Comparison of ENCODE assay signal across 19 mouse cellular contexts in the genomic region with DNA sequence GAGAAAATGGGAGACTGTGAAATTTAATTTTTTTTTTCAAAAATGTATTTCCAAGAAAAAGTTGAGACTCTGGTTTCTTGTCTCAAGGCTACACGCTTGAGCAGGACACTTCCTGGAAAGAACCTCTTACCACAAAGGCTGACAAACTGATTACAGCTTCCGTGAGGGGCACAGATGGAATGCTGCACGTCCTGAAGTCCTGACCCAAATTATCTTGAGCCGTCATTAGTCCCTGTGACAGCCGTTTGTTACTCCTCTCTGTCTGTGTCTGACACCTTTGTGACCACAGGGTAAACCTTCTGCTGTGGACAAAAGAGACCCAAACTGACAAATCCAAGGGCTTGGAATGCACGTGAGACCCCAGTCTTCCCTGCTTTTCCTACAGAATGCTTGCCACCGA.
A peak's percentile ranks its signal among the peaks of the same experiment; 100 is the strongest.
DNase-seq lines count a peak whose midpoint lies in the region; ATAC-seq and TF ChIP-seq lines count a peak whose summit lies in the region.
"Had no signal": no experiment of that assay in that cellular context is flagged by ENCODE, and none has a peak within 500 bp of the region (broad histone marks: within the 10 kb centered on the region; RNA-seq: fewer than 3 reads in every experiment).

No protein-coding gene starts in this region.

- no peaks in the 10 kb centered on the region for H3K36me3 ChIP-seq in forebrain, embryonic 14.5 days (ENCODE audit: control insufficient read depth, insufficient read depth, low read length)
- no peaks in the 10 kb centered on the region for H3K36me3 ChIP-seq in forebrain, embryonic 12.5 days (replicated peaks)
- H3K36me3 ChIP-seq: hindbrain, embryonic 13.5 days had no signal

- H3K4me1 ChIP-seq in forebrain, embryonic 14.5 days (ENCODE audit: control insufficient read depth, insufficient read depth, low read length), result peaks cover 16% of the 10 kb centered on the region
- peaks cover 15% of the 10 kb centered on the region for H3K4me1 ChIP-seq in forebrain, embryonic 12.5 days
- H3K4me1 ChIP-seq in lung, adult 2 months (ENCODE audit: control insufficient read depth, insufficient read depth, low read length), result no peaks in the 10 kb centered on the region

- WGBS in forebrain, embryonic 14.5 days, result 27% methylated on average over 7 of the region's 7 CpGs
- WGBS in forebrain, embryonic 12.5 days, result 35% methylated on average over 7 of the region's 7 CpGs
- WGBS in lung, adult 2 months, result 46% methylated on average over 7 of the region's 7 CpGs

- no peak for TF ChIP-seq POLR2A in brain, embryonic 14.5 days (IDR thresholded peaks at IDR 0.05; ENCODE audit: borderline replicate concordance, extremely low read depth, insufficient read depth, insufficient read length, poor library complexity, severe bottlenecking)
- no peak for TF ChIP-seq POLR2A in lung, adult 2 months (IDR thresholded peaks at IDR 0.05; ENCODE audit: borderline replicate concordance, extremely low read depth, low read depth, low read length)

- 0 out of 2 replicates have a peak overlapping the region, but pooled peaks have one; percentile 29 for H3K27ac ChIP-seq in forebrain, embryonic 14.5 days (ENCODE audit: low read depth, low read length)
- H3K27ac ChIP-seq in forebrain, embryonic 12.5 days, result no peak overlapping the region
- H3K27ac ChIP-seq: hindbrain, embryonic 13.5 days; stomach, postnatal 0 days had no signal

- peak overlapping the region; percentile 33; the same call in 1 of the 2 replicates for H3K9ac ChIP-seq in forebrain, embryonic 14.5 days (ENCODE audit: low read length)
- no peak overlapping the region for H3K9ac ChIP-seq in forebrain, embryonic 12.5 days
- H3K9ac ChIP-seq: hindbrain, embryonic 13.5 days had no signal

- ATAC-seq in forebrain, embryonic 14.5 days, result peak; percentile 62; the same call in 1 of the 2 replicates
- ATAC-seq in forebrain, embryonic 12.5 days (ENCODE audit: low FRiP score), result no peak
- ATAC-seq in megakaryocyte progenitor cell, adult 5-6 weeks (replicated peaks; ENCODE audit: poor library complexity), result peak; percentile 55
- ATAC-seq: midbrain, embryonic 16.5 days had no signal

- no peak for TF ChIP-seq CTCF in brain, embryonic 14.5 days (IDR thresholded peaks at IDR 0.05; ENCODE audit: borderline replicate concordance, extremely low read depth, insufficient read depth, insufficient read length)
- no peak for TF ChIP-seq CTCF in lung, adult 2 months (IDR thresholded peaks at IDR 0.05; ENCODE audit: insufficient read depth, low read length)

- no peak overlapping the region for H3K4me2 ChIP-seq in forebrain, embryonic 14.5 days (ENCODE audit: low read length)
- no peak overlapping the region for H3K4me2 ChIP-seq in forebrain, embryonic 12.5 days
- H3K4me2 ChIP-seq: hindbrain, embryonic 13.5 days had no signal

- no peak overlapping the region for H3K4me3 ChIP-seq in forebrain, embryonic 14.5 days (ENCODE audit: low read depth, low read length)
- H3K4me3 ChIP-seq in forebrain, embryonic 12.5 days (replicated peaks), result no peak overlapping the region
- H3K4me3 ChIP-seq in lung, adult 2 months (replicated peaks; ENCODE audit: extremely low read depth, low read depth, low read length), result no peak overlapping the region
- H3K4me3 ChIP-seq: hindbrain, embryonic 13.5 days had no signal

- H3K27me3 ChIP-seq in forebrain, embryonic 14.5 days (replicated peaks; ENCODE audit: control insufficient read depth, insufficient read depth, low read length), result no peaks in the 10 kb centered on the region
- no peaks in the 10 kb centered on the region for H3K27me3 ChIP-seq in forebrain, embryonic 12.5 days
- H3K27me3 ChIP-seq: CH12.LX; hindbrain, embryonic 13.5 days had no signal

- DNase-seq in forebrain, embryonic 14.5 days (ENCODE audit: low spot score), result peak; percentile 73
- DNase-seq in brain, embryonic 14.5 days (ENCODE audit: low read depth), result peak; percentile 86
- DNase-seq in forelimb bud, embryonic 11.5 days (ENCODE audit: low read depth, low spot score), result peak; percentile 29
- DNase-seq in lung, adult 2 months, result no peak
- no peak for DNase-seq in right cerebral cortex, postnatal 14 days
- DNase-seq: adrenal gland, adult 2 months; cerebellum, adult 8-10 months; gastrocnemius, postnatal 36 days; heart, postnatal 10 days; kidney, adult 9 months; kidney, postnatal 36 days; lung, postnatal 36 days; thymus, postnatal 36 days had no signal

- no peaks in the 10 kb centered on the region for H3K9me3 ChIP-seq in forebrain, embryonic 14.5 days (replicated peaks; ENCODE audit: control insufficient read depth, low read length)
- H3K9me3 ChIP-seq in forebrain, embryonic 12.5 days, result no peaks in the 10 kb centered on the region; the same call in 1 of the 2 replicates
- H3K9me3 ChIP-seq: hindbrain, embryonic 13.5 days had no signal

Comparison
In these comparisons a context has a peak if more than half of its experiments do, and no peak if none do; other contexts are left out.
1. DNase-seq: peak in forebrain, embryonic 14.5 days (single experiment), brain, embryonic 14.5 days (single experiment) and forelimb bud, embryonic 11.5 days (single experiment); none in lung, adult 2 months (single experiment) and right cerebral cortex, postnatal 14 days (single experiment).